Mouse (Mus musculus): ENCODE data around the gene Smim12. TPM values are rescaled to one million over a fixed set of nuclear protein-coding genes. Genes with fewer than 3 reads are reported as not detected.

Gene Smim12
- polyA plus RNA-seq, 1 experiment from 2014 or later, result 48.0 TPM

- no peak for ATAC-seq
- Histone ChIP-seq H3K4me1 (replicated peaks) (no peaks in the 10 kb centered on the region), H3K27ac (no peak overlapping the region), H3K9ac (replicated peaks) (no peak overlapping the region), H3K36me3 (no peaks in the 10 kb centered on the region), H3K4me3 (replicated peaks) (no peak overlapping the region), H3K4me2 (replicated peaks) (no peak overlapping the region), H3K27me3 (no peaks in the 10 kb centered on the region), H3K9me3 (no peaks in the 10 kb centered on the region)
- 72% methylated on average over 9 of the region's 9 CpGs for WGBS
Observed at GRCm38 (mm10) chr4:127278451-127279001, 34.9 kb downstream of the Smim12 start.

- Histone ChIP-seq H3K36me3 (no peaks in the 10 kb centered on the region), H3K27ac (no peak overlapping the region), H3K4me2 (replicated peaks) (no peak overlapping the region), H3K4me1 (replicated peaks) (no peaks in the 10 kb centered on the region), H3K4me3 (replicated peaks) (no peak overlapping the region), H3K27me3 (no peaks in the 10 kb centered on the region), H3K9ac (replicated peaks) (no peak overlapping the region), H3K9me3 (no peaks in the 10 kb centered on the region)
- 84% methylated on average over 9 of the region's 9 CpGs for WGBS
- ATAC-seq, result no peak
Observed at GRCm38 (mm10) chr4:127279241-127279640, 35.7 kb downstream of the Smim12 start.

DNA sequence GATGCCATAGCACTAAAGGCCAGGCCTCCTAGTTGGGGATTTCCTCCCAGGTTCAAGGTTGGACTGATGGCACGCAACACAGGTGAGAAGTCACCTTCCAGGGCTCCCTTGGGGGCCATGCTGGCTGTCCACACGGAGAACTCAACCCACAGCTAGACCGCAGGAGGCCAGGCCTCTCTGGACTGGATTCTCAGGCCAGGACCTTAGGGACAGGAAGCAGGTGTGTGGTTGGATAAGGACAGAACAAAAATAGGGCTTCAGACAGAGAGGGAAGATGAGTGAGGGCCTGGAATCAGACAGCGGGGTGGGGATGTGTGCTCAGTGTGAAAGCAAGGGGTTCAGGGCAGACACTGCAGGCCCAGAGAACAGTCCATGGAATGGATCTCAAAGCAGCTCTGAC is 43.3 kb downstream of the Smim12 start:
- H3K27ac ChIP-seq, result no peak overlapping the region
- no peak overlapping the region for H3K4me3 ChIP-seq (replicated peaks)
- no peak for ATAC-seq
- H3K36me3 ChIP-seq, result no peaks in the 10 kb centered on the region
- H3K4me1 ChIP-seq (replicated peaks), result no peaks in the 10 kb centered on the region
- no peaks in the 10 kb centered on the region for H3K9me3 ChIP-seq
- WGBS, result 69% methylated on average over 4 of the region's 4 CpGs
- no peak overlapping the region for H3K9ac ChIP-seq (replicated peaks)
- H3K4me2 ChIP-seq (replicated peaks), result no peak overlapping the region
- no peaks in the 10 kb centered on the region for H3K27me3 ChIP-seq

DNA sequence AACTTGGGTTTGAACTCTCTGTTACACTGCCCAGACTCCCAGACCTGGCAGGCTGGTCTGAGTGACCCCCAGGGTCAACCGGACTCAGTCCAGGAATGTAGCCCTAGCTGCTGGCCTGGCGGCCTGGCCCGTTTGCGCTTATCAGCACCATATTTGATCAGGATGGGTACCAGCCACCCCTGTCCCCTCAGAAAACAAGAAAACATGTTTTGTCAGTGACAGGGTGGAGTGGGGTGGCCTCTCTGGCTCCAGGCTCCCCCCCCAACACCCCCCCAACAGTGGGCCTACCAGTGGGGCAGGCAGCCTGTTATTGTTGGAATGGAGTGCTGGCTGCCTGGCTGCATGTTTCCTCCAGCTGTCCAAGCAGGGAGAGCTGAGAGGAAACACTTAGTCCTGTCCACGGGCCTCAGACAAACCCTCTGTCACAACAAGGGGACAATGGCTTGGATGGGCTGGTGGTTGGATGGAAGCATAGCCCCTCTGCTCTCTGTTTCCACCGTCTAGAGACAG is 45.5 kb downstream of the Smim12 start:
- Histone ChIP-seq H3K4me2 (replicated peaks) (no peak overlapping the region), H3K27ac (no peak overlapping the region), H3K36me3 (no peaks in the 10 kb centered on the region), H3K9me3 (no peaks in the 10 kb centered on the region), H3K9ac (replicated peaks) (no peak overlapping the region), H3K4me3 (replicated peaks) (no peak overlapping the region), H3K4me1 (replicated peaks) (no peaks in the 10 kb centered on the region), H3K27me3 (no peaks in the 10 kb centered on the region)
- ATAC-seq, result no peak
- 82% methylated on average over 6 of the region's 6 CpGs for WGBS

- H3K9me3 ChIP-seq, result no peaks in the 10 kb centered on the region
- 64% methylated on average over 5 of the region's 5 CpGs for WGBS
- H3K9ac ChIP-seq (replicated peaks), result no peak overlapping the region
- H3K27ac ChIP-seq, result no peak overlapping the region
- H3K4me2 ChIP-seq (replicated peaks), result no peak overlapping the region
- H3K4me3 ChIP-seq (replicated peaks), result no peak overlapping the region
- H3K27me3 ChIP-seq, result no peaks in the 10 kb centered on the region
- no peak for ATAC-seq
- no peaks in the 10 kb centered on the region for H3K4me1 ChIP-seq (replicated peaks)
- no peaks in the 10 kb centered on the region for H3K36me3 ChIP-seq
Observed at GRCm38 (mm10) chr4:127292631-127293030, 49.0 kb downstream of the Smim12 start.

Other genes starting within 250 kb of the Smim12 start
- 98.6 and 102 TPM in 2 replicates for gene Sfpq, start 222.5 kb upstream of the Smim12 start, polyA plus RNA-seq (2015; fragmentation: Nextera tagmentation; extraction: Ambion mirVana)
- 22.6 and 22.8 TPM in 2 replicates for gene Zmym1, start 182.6 kb upstream of the Smim12 start, polyA plus RNA-seq (2015; fragmentation: Nextera tagmentation; extraction: Ambion mirVana)
- 33.9 and 34.5 TPM in 2 replicates for gene Zmym6, start 166.4 kb upstream of the Smim12 start, polyA plus RNA-seq (2015; fragmentation: Nextera tagmentation; extraction: Ambion mirVana)
- gene Tmem35b, start 120.1 kb upstream of the Smim12 start, polyA plus RNA-seq (2015; fragmentation: Nextera tagmentation; extraction: Ambion mirVana), result 20.3 and 21.4 TPM in 2 replicates
- gene Dlgap3, start 74.6 kb upstream of the Smim12 start, polyA plus RNA-seq (2015; fragmentation: Nextera tagmentation; extraction: Ambion mirVana), result 7.2 and 10.1 TPM in 2 replicates
- 17.8 and 17.9 TPM in 2 replicates for gene Gja4, start 70.3 kb downstream of the Smim12 start, polyA plus RNA-seq (2015; fragmentation: Nextera tagmentation; extraction: Ambion mirVana)
- 0.22 and 0.32 TPM in 2 replicates for gene Gjb3, start 87.1 kb downstream of the Smim12 start, polyA plus RNA-seq (2015; fragmentation: Nextera tagmentation; extraction: Ambion mirVana)
- 0.11 TPM in 1 of 2 replicates, not detected in the other for gene Gjb4, start 110.3 kb downstream of the Smim12 start, polyA plus RNA-seq (2015; fragmentation: Nextera tagmentation; extraction: Ambion mirVana)
- 0.09 TPM in 1 of 2 replicates, not detected in the other for gene Gjb5, start 114.4 kb downstream of the Smim12 start, polyA plus RNA-seq (2015; fragmentation: Nextera tagmentation; extraction: Ambion mirVana)

Measured in midbrain, embryonic 13.5 days (tissue).